Mouse (Mus musculus) neural tube, embryonic 15.5 days (tissue): ENCODE data around the gene Slu7. TPM values are rescaled to one million over a fixed set of nuclear protein-coding genes. Genes with fewer than 3 reads are reported as not detected.

ENCODE experiments used
- ATAC-seq: fragments of 200-750 bp; cut with Nextera tagmentation; 2 replicates; pipeline ENCODE4 v1.8.0; 2017; ENCODE audit warnings: mild to moderate bottlenecking, moderate TSS enrichment, moderate library complexity; ENCODE audit not compliant: low FRiP score
- H3K27ac ChIP-seq: fragments of 300-500 bp; sonication (generic); replicated peaks from 2 replicates; pipeline ENCODE4 v1.5.1; 2015; ENCODE audit warnings: mild to moderate bottlenecking, inconsistent platforms
- H3K27me3 ChIP-seq: fragments of 300-500 bp; sonication (generic); replicated peaks from 2 replicates; pipeline ENCODE4 v1.6.1; 2015; ENCODE audit warnings: inconsistent platforms
- H3K36me3 ChIP-seq: fragments of 300-500 bp; sonication (generic); 2 replicates; pipeline ENCODE4 v1.6.1; 2015; ENCODE audit warnings: inconsistent platforms
- H3K4me1 ChIP-seq: fragments of 300-500 bp; sonication (generic); 2 replicates; pipeline ENCODE4 v1.6.1; 2015; ENCODE audit warnings: inconsistent platforms
- H3K4me2 ChIP-seq: fragments of 300-500 bp; sonication (generic); 2 replicates; pipeline ENCODE4 v1.6.1; 2015; ENCODE audit warnings: inconsistent platforms, mild to moderate bottlenecking, moderate library complexity
- H3K4me3 ChIP-seq: fragments of 300-500 bp; sonication (generic); replicated peaks from 2 replicates; pipeline ENCODE4 v1.5.1; 2015; ENCODE audit warnings: mild to moderate bottlenecking, inconsistent platforms
- H3K9ac ChIP-seq: fragments of 300-500 bp; sonication (generic); replicated peaks from 2 replicates; pipeline ENCODE4 v1.6.1; 2015; ENCODE audit warnings: mild to moderate bottlenecking, inconsistent platforms
- H3K9me3 ChIP-seq: fragments of 300-500 bp; sonication (generic); replicated peaks from 2 replicates; pipeline ENCODE4 v1.6.1; 2016; ENCODE audit warnings: inconsistent platforms
- WGBS: fragments of 180-500 bp; shearing (Covaris S2); methylation state at CpG from one replicate; pipeline ENCODE4 v1.1.7; 2015; ENCODE audit warnings: mixed read lengths; 5-methylcytosine and 5-hydroxymethylcytosine counted together
- polyA plus RNA-seq: library from polyadenylated mRNA; unstranded; fragments of >200 nt; fragmentation: Nextera tagmentation; extraction: Ambion mirVana; gene quantifications from 2 replicates; pipeline ENCODE4 v1.2.1, GENCODE M21; 2015

Slu7 gene
- polyA plus RNA-seq, 1 experiment from 2014 or later = 56.5 TPM

GRCm38 (mm10) chr11:43474225-43474774 lies 40.8 kb downstream of the Slu7 start, which contains the start of gene C1qtnf2:
TSS of gene C1qtnf2 (plus strand) at chr11:43474276.
- Histone ChIP-seq H3K9ac (peak within 1 kb of the TSS; percentile 48), H3K4me2 (peak within 1 kb of the TSS; percentile 74), H3K4me1 (peaks cover 15% of the 10 kb centered on the region), H3K9me3 (no peaks in the 10 kb centered on the region), H3K27me3 (no peaks in the 10 kb centered on the region), H3K4me3 (peak within 1 kb of the TSS; percentile 39), H3K36me3 (no peaks in the 10 kb centered on the region), H3K27ac (no peak within 1 kb of the TSS)
- ATAC-seq = peak; percentile 63; the same call in 1 of the 2 replicates
- 6% methylated on average over 24 of the region's 24 CpGs for WGBS

GRCm38 (mm10) chr11:43479376-43479775 lies 45.8 kb downstream of the Slu7 start:
- Histone ChIP-seq H3K4me3 (no peak overlapping the region), H3K4me2 (no peak overlapping the region), H3K4me1 (peaks cover 15% of the 10 kb centered on the region), H3K9ac (no peak overlapping the region), H3K27me3 (no peaks in the 10 kb centered on the region), H3K36me3 (no peaks in the 10 kb centered on the region), H3K9me3 (no peaks in the 10 kb centered on the region), H3K27ac (no peak overlapping the region)
- 82% methylated on average over 3 of the region's 3 CpGs for WGBS
- ATAC-seq = no peak

- Histone ChIP-seq H3K4me3 (no peak overlapping the region), H3K9ac (no peak overlapping the region), H3K4me2 (no peak overlapping the region), H3K4me1 (peaks cover 12% of the 10 kb centered on the region; the same call in 1 of the 2 replicates), H3K9me3 (no peaks in the 10 kb centered on the region), H3K36me3 (no peaks in the 10 kb centered on the region), H3K27me3 (no peaks in the 10 kb centered on the region), H3K27ac (no peak overlapping the region)
- ATAC-seq = no peak
- 63% methylated on average over 5 of the region's 5 CpGs for WGBS
Observed at GRCm38 (mm10) chr11:43480561-43480960, 47.0 kb downstream of the Slu7 start.

- H3K27ac ChIP-seq = no peak overlapping the region
- WGBS = 65% methylated on average over 3 of the region's 3 CpGs
- no peak overlapping the region for H3K9ac ChIP-seq
- H3K36me3 ChIP-seq = no peaks in the 10 kb centered on the region
- no peak for ATAC-seq
- H3K27me3 ChIP-seq = no peaks in the 10 kb centered on the region
- no peak overlapping the region for H3K4me2 ChIP-seq
- H3K9me3 ChIP-seq = no peaks in the 10 kb centered on the region
- H3K4me3 ChIP-seq = no peak overlapping the region
- H3K4me1 ChIP-seq = peaks cover 12% of the 10 kb centered on the region; the same call in 1 of the 2 replicates
Observed at GRCm38 (mm10) chr11:43481672-43482522, 48.4 kb downstream of the Slu7 start.

GRCm38 (mm10) chr11:43483122-43483792 lies 49.7 kb downstream of the Slu7 start:
- no peaks in the 10 kb centered on the region for H3K9me3 ChIP-seq
- no peak for ATAC-seq
- H3K27me3 ChIP-seq = no peaks in the 10 kb centered on the region
- no peak overlapping the region; the same call in 1 of the 2 replicates for H3K27ac ChIP-seq
- peaks cover 12% of the 10 kb centered on the region; the same call in 1 of the 2 replicates for H3K4me1 ChIP-seq
- H3K9ac ChIP-seq = no peak overlapping the region
- H3K4me2 ChIP-seq = no peak overlapping the region
- 37% methylated on average over 6 of the region's 6 CpGs for WGBS
- H3K4me3 ChIP-seq = no peak overlapping the region
- no peaks in the 10 kb centered on the region for H3K36me3 ChIP-seq

GRCm38 (mm10) chr11:43484057-43484456 lies 50.5 kb downstream of the Slu7 start:
- peaks cover 12% of the 10 kb centered on the region; the same call in 1 of the 2 replicates for H3K4me1 ChIP-seq
- H3K27ac ChIP-seq = no peak overlapping the region; the same call in 1 of the 2 replicates
- no peaks in the 10 kb centered on the region for H3K9me3 ChIP-seq
- no peak for ATAC-seq
- no peaks in the 10 kb centered on the region for H3K36me3 ChIP-seq
- no peak overlapping the region for H3K9ac ChIP-seq
- no peak overlapping the region for H3K4me3 ChIP-seq
- WGBS = 88% methylated on average over 4 of the region's 4 CpGs
- H3K4me2 ChIP-seq = no peak overlapping the region
- H3K27me3 ChIP-seq = no peaks in the 10 kb centered on the region

- Histone ChIP-seq H3K9me3 (no peaks in the 10 kb centered on the region), H3K27ac (no peak overlapping the region), H3K4me1 (peaks cover 12% of the 10 kb centered on the region; the same call in 1 of the 2 replicates), H3K9ac (no peak overlapping the region), H3K4me2 (no peak overlapping the region), H3K36me3 (no peaks in the 10 kb centered on the region), H3K27me3 (no peaks in the 10 kb centered on the region), H3K4me3 (no peak overlapping the region)
- no peak for ATAC-seq
- 40% methylated on average over 11 of the region's 11 CpGs for WGBS
Observed at GRCm38 (mm10) chr11:43484652-43485051, 51.1 kb downstream of the Slu7 start.

- no peaks in the 10 kb centered on the region for H3K27me3 ChIP-seq
- H3K36me3 ChIP-seq = no peaks in the 10 kb centered on the region
- H3K4me2 ChIP-seq = no peak overlapping the region
- WGBS = 88% methylated on average over 9 of the region's 9 CpGs
- ATAC-seq = no peak
- no peak overlapping the region for H3K4me3 ChIP-seq
- H3K9ac ChIP-seq = no peak overlapping the region
- H3K9me3 ChIP-seq = no peaks in the 10 kb centered on the region
- peaks cover 12% of the 10 kb centered on the region; the same call in 1 of the 2 replicates for H3K4me1 ChIP-seq
- H3K27ac ChIP-seq = no peak overlapping the region
Observed at GRCm38 (mm10) chr11:43485855-43486254, 52.3 kb downstream of the Slu7 start.

- Histone ChIP-seq H3K36me3 (no peaks in the 10 kb centered on the region), H3K9me3 (no peaks in the 10 kb centered on the region), H3K4me1 (peaks cover 12% of the 10 kb centered on the region; the same call in 1 of the 2 replicates), H3K27me3 (no peaks in the 10 kb centered on the region), H3K9ac (no peak overlapping the region), H3K4me2 (no peak overlapping the region), H3K4me3 (no peak overlapping the region), H3K27ac (no peak overlapping the region)
- ATAC-seq = 0 out of 2 replicates have a peak, but pooled peaks have one; percentile 12
- WGBS = 29% methylated on average over 7 of the region's 7 CpGs
Observed at GRCm38 (mm10) chr11:43492663-43493062, 59.1 kb downstream of the Slu7 start.

GRCm38 (mm10) chr11:43493815-43494409 lies 60.4 kb downstream of the Slu7 start:
- Histone ChIP-seq H3K9ac (no peak overlapping the region), H3K4me1 (peaks cover 12% of the 10 kb centered on the region; the same call in 1 of the 2 replicates), H3K27me3 (no peaks in the 10 kb centered on the region), H3K36me3 (no peaks in the 10 kb centered on the region), H3K9me3 (no peaks in the 10 kb centered on the region), H3K27ac (no peak overlapping the region), H3K4me3 (no peak overlapping the region), H3K4me2 (no peak overlapping the region)
- peak; percentile 86 for ATAC-seq
- 23% methylated on average over 6 of the region's 6 CpGs for WGBS

GRCm38 (mm10) chr11:43495037-43495436 lies 61.5 kb downstream of the Slu7 start:
- H3K27me3 ChIP-seq = no peaks in the 10 kb centered on the region
- no peak overlapping the region for H3K4me2 ChIP-seq
- ATAC-seq = no peak
- no peaks in the 10 kb centered on the region for H3K36me3 ChIP-seq
- 52% methylated on average over 8 of the region's 8 CpGs for WGBS
- peaks cover 12% of the 10 kb centered on the region; the same call in 1 of the 2 replicates for H3K4me1 ChIP-seq
- H3K9me3 ChIP-seq = no peaks in the 10 kb centered on the region
- H3K4me3 ChIP-seq = no peak overlapping the region
- H3K9ac ChIP-seq = no peak overlapping the region
- no peak overlapping the region for H3K27ac ChIP-seq
